Mouse (Mus musculus): ENCODE measurements at regions not wholly inside any gene's neighbourhood (a gene's known extent, or its start where the extent isn't known, plus 50 kb on each side); places are given as distances from the start of the nearest gene placed in this dataset.

GRCm38 (mm10) chr13:48717036-48717435, 54.2 kb downstream of the Barx1 start:
- Histone ChIP-seq H3K4me3 (no peak overlapping the region), H3K36me3 (no peaks in the 10 kb centered on the region), H3K9me3 (peaks cover 5% of the 10 kb centered on the region; the same call in 1 of the 2 replicates), H3K27me3 (peaks cover 11% of the 10 kb centered on the region; the same call in 1 of the 2 replicates), H3K4me1 (0 out of 2 replicates have a peak, but pooled peaks cover 2% of the 10 kb centered on the region), H3K9ac (replicated peaks) (no peak overlapping the region), H3K4me2 (replicated peaks) (no peak overlapping the region), H3K27ac (replicated peaks) (no peak overlapping the region)
- 61% methylated on average over 16 of the region's 16 CpGs for WGBS
- ATAC-seq (ENCODE audit: low FRiP score, low read depth), result no peak

DNA sequence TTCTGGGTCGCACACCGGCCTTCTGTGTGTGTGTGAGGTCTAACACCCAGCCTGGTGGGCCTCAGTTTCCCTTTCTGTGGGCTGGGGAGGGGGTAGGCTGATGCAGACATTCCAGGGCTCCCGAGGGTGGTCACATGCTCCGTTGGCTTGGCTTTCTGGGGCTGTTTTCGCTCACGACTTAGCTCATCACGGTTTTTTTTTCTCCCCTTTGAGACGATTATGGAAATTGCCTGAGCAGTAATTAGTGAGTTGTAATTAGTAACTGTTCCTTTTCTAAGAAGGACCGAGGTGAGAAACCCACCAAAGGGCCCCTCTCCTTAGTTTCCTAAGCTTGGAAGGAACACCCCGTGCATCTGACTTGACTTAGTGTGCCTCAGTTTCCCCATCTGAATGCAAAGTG, 54.7 kb downstream of the Barx1 start:
- no peak for ATAC-seq (ENCODE audit: low FRiP score, low read depth)

GRCm38 (mm10) chr13:48723676-48724075, 60.9 kb downstream of the Barx1 start:
- 9% methylated on average over 8 of the region's 8 CpGs for WGBS
- no peak overlapping the region for H3K4me2 ChIP-seq (replicated peaks)
- no peaks in the 10 kb centered on the region for H3K36me3 ChIP-seq
- no peak for ATAC-seq (ENCODE audit: low FRiP score, low read depth)
- H3K4me3 ChIP-seq, result no peak overlapping the region
- H3K9ac ChIP-seq (replicated peaks), result no peak overlapping the region
- peaks cover 46% of the 10 kb centered on the region for H3K27me3 ChIP-seq
- peaks cover 9% of the 10 kb centered on the region; the same call in 1 of the 2 replicates for H3K9me3 ChIP-seq
- peaks cover 7% of the 10 kb centered on the region; the same call in 1 of the 2 replicates for H3K4me1 ChIP-seq
- H3K27ac ChIP-seq (replicated peaks), result no peak overlapping the region

More for the DNA sequence above, 54.7 kb downstream of the Barx1 start:
- 79% methylated on average over 10 of the region's 10 CpGs for WGBS
- peaks cover 8% of the 10 kb centered on the region for H3K27me3 ChIP-seq
- H3K9ac ChIP-seq (replicated peaks), result no peak overlapping the region
- peaks cover 5% of the 10 kb centered on the region; the same call in 1 of the 2 replicates for H3K9me3 ChIP-seq
- H3K27ac ChIP-seq (replicated peaks), result no peak overlapping the region
- no peak overlapping the region for H3K4me3 ChIP-seq
- H3K4me2 ChIP-seq (replicated peaks), result no peak overlapping the region
- H3K36me3 ChIP-seq, result no peaks in the 10 kb centered on the region
- 0 out of 2 replicates have a peak, but pooled peaks cover 2% of the 10 kb centered on the region for H3K4me1 ChIP-seq

GRCm38 (mm10) chr13:48726430-48726829, 63.6 kb downstream of the Barx1 start:
- Histone ChIP-seq H3K4me2 (replicated peaks) (no peak overlapping the region), H3K9ac (replicated peaks) (no peak overlapping the region), H3K4me1 (peaks cover 18% of the 10 kb centered on the region), H3K9me3 (0 out of 2 replicates have a peak, but pooled peaks cover 4% of the 10 kb centered on the region), H3K27ac (replicated peaks) (no peak overlapping the region), H3K27me3 (peaks cover 71% of the 10 kb centered on the region), H3K4me3 (no peak overlapping the region), H3K36me3 (no peaks in the 10 kb centered on the region)
- 43% methylated on average over 4 of the region's 4 CpGs for WGBS
- no peak for ATAC-seq (ENCODE audit: low FRiP score, low read depth)

DNA sequence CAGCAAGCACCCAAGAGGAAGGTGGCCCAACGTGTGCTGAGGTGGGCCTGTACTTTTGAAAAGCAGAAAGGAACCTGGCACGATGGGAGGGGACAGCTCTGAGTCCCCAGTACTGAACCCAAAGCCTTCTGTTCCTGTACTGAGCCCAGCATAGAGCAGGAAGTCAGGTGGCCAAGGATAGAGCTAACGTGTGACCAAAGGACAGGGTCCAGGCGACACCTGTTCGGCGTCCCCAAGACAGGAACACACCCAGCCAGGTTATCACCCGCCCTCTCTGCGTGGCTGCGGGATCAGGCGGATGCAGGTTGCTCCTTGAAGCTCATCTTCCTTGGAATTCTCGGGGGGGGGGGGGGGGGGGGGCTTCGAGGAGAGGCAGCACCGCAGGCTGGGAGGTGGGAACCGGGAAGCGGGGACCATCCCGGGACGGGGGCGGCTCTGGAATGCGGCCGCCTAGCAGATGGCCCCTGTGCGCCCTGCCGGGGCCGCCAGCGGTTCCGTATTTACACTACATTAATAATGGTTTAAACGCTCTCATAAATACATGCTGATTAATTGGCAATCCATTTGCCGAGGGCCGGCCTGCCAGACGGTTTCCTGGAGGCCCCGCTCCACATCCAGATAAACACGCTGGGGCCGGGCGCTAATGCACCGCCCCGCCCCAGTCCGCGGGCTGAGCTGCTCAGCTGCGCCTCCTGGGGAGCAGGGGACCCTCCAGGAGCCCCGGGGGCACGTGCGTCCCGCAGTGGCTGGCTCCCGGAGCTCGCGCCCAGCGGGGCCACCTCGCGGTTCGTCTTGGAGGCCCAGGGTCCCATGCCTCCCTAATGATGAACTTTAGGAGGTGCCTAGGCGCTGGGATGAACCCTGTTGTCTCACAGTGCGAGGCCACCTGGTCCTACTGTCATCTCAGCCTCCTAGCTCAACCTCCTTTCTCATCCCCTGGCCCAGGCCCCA, 68.5 kb downstream of the Barx1 start:
- peaks cover 84% of the 10 kb centered on the region for H3K27me3 ChIP-seq
- no peak overlapping the region for H3K9ac ChIP-seq (replicated peaks)
- no peaks in the 10 kb centered on the region for H3K9me3 ChIP-seq
- 2% methylated on average over 49 of the region's 51 CpGs for WGBS
- H3K4me1 ChIP-seq, result peaks cover 21% of the 10 kb centered on the region
- ATAC-seq (ENCODE audit: low FRiP score, low read depth), result peak; percentile 58; the same call in 1 of the 2 replicates
- H3K4me2 ChIP-seq (replicated peaks), result peak overlapping the region; percentile 50
- H3K4me3 ChIP-seq, result peak overlapping the region; percentile 32
- H3K36me3 ChIP-seq, result no peaks in the 10 kb centered on the region
- H3K27ac ChIP-seq (replicated peaks), result no peak overlapping the region

- ATAC-seq (ENCODE audit: low FRiP score, low read depth), result no peak
- 0 out of 2 replicates have a peak overlapping the region, but pooled peaks have one; percentile 5 for H3K4me3 ChIP-seq
Measured at GRCm38 (mm10) chr13:48732168-48732841, 69.5 kb downstream of the Barx1 start.

DNA sequence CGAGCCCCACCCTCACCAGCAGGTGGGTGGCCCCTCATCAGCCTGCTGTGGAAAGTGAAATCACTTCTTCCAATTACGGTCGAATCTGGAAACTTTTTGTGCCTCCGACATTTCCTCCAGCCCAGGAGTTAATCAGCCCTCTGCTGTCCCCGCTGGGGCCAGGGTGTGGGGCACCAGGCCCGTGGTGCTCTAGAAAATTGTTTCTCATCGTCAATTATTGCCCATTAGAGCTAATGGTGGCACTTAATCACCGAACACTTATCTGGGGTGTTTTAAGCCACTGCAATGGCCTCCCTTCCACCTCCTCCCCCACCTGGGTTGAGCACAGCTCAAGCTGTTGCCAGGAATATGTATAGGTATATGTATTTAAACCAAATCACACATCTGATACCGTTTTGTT, 72.2 kb downstream of the Barx1 start:
- WGBS, result 80% methylated on average over 9 of the region's 9 CpGs
- no peak for ATAC-seq (ENCODE audit: low FRiP score, low read depth)

More at GRCm38 (mm10) chr13:48732168-48732841, 69.5 kb downstream of the Barx1 start:
- 2% methylated on average over 29 of the region's 29 CpGs for WGBS
- peaks cover 21% of the 10 kb centered on the region for H3K4me1 ChIP-seq
- 0 out of 2 replicates have a peak overlapping the region, but pooled peaks have one; percentile 21 for H3K4me2 ChIP-seq (replicated peaks)
- no peaks in the 10 kb centered on the region for H3K36me3 ChIP-seq
- H3K9ac ChIP-seq (replicated peaks), result no peak overlapping the region
- H3K27ac ChIP-seq (replicated peaks), result no peak overlapping the region
- H3K9me3 ChIP-seq, result no peaks in the 10 kb centered on the region
- H3K27me3 ChIP-seq, result peaks cover 80% of the 10 kb centered on the region

GRCm38 (mm10) chr13:48745566-48745965, 82.8 kb downstream of the Barx1 start:
- peaks cover 11% of the 10 kb centered on the region; the same call in 1 of the 2 replicates for H3K27me3 ChIP-seq
- no peaks in the 10 kb centered on the region for H3K36me3 ChIP-seq
- whole genome bisulfite sequencing, result 45% methylated on average over 5 of the region's 5 CpGs
- H3K4me3 ChIP-seq, result no peak overlapping the region
- ATAC-seq (ENCODE audit: low FRiP score, low read depth), result no peak
- H3K4me2 ChIP-seq (replicated peaks), result no peak overlapping the region
- no peaks in the 10 kb centered on the region for H3K9me3 ChIP-seq
- no peak overlapping the region for H3K9ac ChIP-seq (replicated peaks)
- no peak overlapping the region for H3K27ac ChIP-seq (replicated peaks)
- no peaks in the 10 kb centered on the region for H3K4me1 ChIP-seq

More for the DNA sequence above, 72.2 kb downstream of the Barx1 start:
- no peaks in the 10 kb centered on the region for H3K9me3 ChIP-seq
- H3K4me3 ChIP-seq, result no peak overlapping the region
- H3K27me3 ChIP-seq, result peaks cover 64% of the 10 kb centered on the region
- H3K4me1 ChIP-seq, result peaks cover 16% of the 10 kb centered on the region
- H3K4me2 ChIP-seq (replicated peaks), result no peak overlapping the region
- H3K27ac ChIP-seq (replicated peaks), result no peak overlapping the region
- H3K36me3 ChIP-seq, result no peaks in the 10 kb centered on the region
- no peak overlapping the region for H3K9ac ChIP-seq (replicated peaks)

DNA sequence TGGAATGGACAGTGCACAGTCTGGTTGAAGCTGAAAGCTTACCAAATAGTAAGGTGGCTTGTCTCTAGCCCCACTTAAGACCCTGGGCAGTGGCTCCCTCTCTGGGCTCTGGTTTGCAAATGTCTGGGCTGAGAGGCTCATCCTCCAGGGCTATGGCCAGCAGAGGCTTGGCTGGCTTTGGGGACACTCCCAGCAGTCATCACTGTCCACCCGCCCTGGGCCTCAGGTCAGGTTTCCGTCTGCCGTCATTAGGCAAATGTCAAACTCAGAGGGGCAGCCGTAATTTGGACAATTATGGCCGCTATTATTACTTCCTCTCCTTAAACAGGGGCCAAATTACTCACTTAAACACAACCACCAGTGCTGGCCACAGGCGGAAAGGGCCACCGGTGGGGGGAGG, 83.5 kb downstream of the Barx1 start:
- no peak overlapping the region for H3K4me2 ChIP-seq (replicated peaks)
- no peaks in the 10 kb centered on the region for H3K4me1 ChIP-seq
- no peak overlapping the region for H3K4me3 ChIP-seq
- no peak for ATAC-seq (ENCODE audit: low FRiP score, low read depth)
- H3K36me3 ChIP-seq, result no peaks in the 10 kb centered on the region
- no peak overlapping the region for H3K27ac ChIP-seq (replicated peaks)
- no peak overlapping the region for H3K9ac ChIP-seq (replicated peaks)
- H3K9me3 ChIP-seq, result no peaks in the 10 kb centered on the region
- 70% methylated on average over 7 of the region's 7 CpGs for WGBS
- peaks cover 8% of the 10 kb centered on the region; the same call in 1 of the 2 replicates for H3K27me3 ChIP-seq
